Mouse (Mus musculus) urinary bladder, adult 18-20 months (tissue): ENCODE results near the gene Cmbl.

ENCODE experiments used
- DNase-seq, 2 experiments: peaks; one replicate each; pipeline ENCODE4 v3.0.0; 2022; ENCODE audit warnings: low spot score in 2 of 2, mixed read lengths in 2 of 2

Cmbl gene

GRCm38 (mm10) chr15:31619521-31619920 lies 54.3 kb downstream of the Cmbl start:
- no peak for DNase-seq

DNA sequence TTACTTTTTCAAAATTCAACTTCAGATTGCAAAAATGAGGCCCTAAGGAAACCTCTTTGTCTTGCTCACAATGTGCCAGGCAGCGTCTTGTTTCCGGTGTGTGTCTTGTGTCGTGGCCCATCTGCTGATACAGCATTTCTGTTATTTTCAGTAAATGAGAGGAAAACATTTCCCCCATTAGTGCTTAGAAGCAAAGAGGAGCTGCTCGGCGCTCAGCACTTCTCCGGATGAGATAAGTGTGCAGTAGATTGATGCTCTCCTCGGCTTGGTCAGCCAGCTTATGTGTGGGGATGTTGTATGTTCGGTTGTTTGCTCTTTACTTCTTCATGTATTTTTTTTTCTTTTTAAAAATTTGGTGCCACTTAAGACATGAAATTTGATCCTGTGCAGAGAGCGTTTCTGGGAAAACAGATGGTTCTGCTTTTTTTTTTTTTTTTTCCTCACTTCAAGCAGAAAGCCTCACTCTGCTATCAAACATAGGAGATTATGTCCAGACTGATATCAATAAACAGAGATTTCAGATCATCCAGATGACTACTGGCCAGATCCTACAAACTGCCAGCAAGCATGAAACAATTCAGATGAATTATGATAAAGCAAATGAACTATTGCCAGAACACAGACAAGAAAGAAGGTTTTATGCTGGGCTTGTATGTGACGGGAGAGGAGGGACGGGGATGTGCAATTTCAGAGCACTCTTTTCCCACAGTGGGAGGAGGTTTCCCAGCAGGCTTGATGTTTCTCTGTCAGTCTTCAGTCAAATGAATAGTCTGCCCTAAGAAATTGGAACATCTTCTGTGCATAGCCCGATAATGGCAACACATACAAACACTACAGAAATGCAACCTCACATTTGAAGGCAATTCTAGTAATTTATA lies 62.3 kb downstream of the Cmbl start:
- DNase-seq: no peak

DNA sequence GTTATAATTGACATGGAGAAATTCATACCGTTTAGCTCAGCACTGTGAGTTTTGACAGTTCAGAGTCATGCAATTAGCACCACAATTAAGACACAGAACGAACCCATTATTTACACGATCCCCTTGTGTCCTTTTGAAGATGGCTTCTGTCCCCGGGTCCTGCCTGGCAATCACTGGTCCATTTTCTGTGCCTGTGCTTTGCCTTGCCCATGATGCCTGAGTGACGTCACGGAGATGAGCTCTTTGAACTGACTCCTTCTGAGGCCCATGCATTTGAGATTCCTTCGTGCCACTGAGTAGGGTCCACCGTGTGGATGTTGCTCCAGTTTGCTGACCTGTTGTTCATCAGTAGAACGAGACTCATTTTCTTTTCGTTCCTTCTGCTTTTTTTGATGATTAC lies 63.0 kb downstream of the Cmbl start:
- no peak for DNase-seq

GRCm38 (mm10) chr15:31629556-31629955 lies 64.4 kb downstream of the Cmbl start:
- no peak for DNase-seq

DNA sequence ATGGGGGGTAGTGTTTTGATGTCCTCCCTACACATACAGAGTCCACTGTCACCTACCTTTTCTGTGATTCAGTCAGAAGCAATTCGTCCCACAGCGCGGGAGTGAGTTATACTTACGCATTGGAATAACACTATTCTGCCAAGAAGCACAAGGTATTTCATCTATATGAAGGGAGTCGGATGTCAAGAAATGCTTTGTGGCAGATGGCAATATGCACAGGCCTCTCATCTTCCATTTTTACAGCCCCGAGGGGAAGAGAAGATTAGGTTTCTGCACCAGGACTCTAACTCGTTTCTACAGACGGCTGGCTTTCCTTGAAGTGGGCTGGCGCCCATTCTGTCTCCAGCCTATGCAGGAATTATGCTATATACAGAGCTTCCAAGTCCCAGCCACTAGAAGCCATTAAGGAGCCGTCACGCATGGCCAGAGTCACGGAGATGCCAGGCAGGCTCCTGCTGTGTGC lies 66.2 kb downstream of the Cmbl start:
- DNase-seq: no peak

- DNase-seq: no peak
Observed at GRCm38 (mm10) chr15:31632478-31632877, 67.3 kb downstream of the Cmbl start.

GRCm38 (mm10) chr15:31634582-31634981 lies 69.4 kb downstream of the Cmbl start:
- no peak for DNase-seq

DNA sequence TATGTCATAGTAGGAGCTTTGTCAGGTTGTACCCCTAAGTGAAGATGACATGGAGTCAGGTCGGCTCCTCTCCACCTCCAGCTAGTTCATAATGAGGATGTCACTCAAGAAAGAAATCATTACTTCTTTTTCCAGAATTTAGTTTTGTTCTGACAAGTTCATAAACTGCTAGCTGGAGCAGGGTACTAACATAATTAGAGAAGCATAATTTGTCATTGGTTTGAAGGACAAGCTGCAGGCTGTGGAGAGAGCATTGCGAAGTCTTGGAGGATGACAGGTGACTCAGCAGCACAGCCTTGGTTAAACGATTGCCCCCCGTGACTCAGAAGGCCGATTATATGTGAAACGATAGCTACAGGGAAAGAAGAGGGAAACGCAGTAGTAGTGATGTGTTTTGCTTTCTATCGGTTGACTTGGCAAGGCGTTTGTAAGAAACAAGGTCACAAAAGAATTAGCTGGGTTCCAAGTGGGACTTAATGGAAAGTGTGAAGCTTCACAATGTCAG lies 71.0 kb downstream of the Cmbl start:
- no peak for DNase-seq
